Mouse (Mus musculus): Measurements from ENCODE around the gene Bhmt. TPM values are rescaled to one million over a fixed set of nuclear protein-coding genes. Genes with fewer than 3 reads are reported as not detected.

The Bhmt gene
- polyA plus RNA-seq (2015; fragmentation: Nextera tagmentation; extraction: Ambion mirVana), result 0.87 and 1.2 TPM in 2 replicates

GRCm38 (mm10) chr13:93637282-93638245, at the start of gene Bhmt:
Gene Bhmt (minus strand): TSS chr13:93637961.

GRCm38 (mm10) chr13:93674131-93674561, 36.4 kb upstream of the Bhmt start, which contains the start of the genes Bhmt2 and Dmgdh:
Gene Bhmt2 (minus strand): TSS chr13:93674302.
Gene Dmgdh (plus strand): TSS chr13:93674433.

Other genes starting within 250 kb of the Bhmt start
- gene Jmy, start 138.2 kb downstream of the Bhmt start, polyA plus RNA-seq (2015; fragmentation: Nextera tagmentation; extraction: Ambion mirVana), result 4.4 and 5.0 TPM in 2 replicates
- 0.13 and 0.15 TPM in 2 replicates for gene Bhmt2, start 36.3 kb upstream of the Bhmt start, polyA plus RNA-seq (2015; fragmentation: Nextera tagmentation; extraction: Ambion mirVana)
- gene Dmgdh, start 36.5 kb upstream of the Bhmt start, polyA plus RNA-seq (2015; fragmentation: Nextera tagmentation; extraction: Ambion mirVana), result 0.07 TPM in 1 of 2 replicates, not detected in the other
- 6.4 and 6.8 TPM in 2 replicates for gene Arsb, start 133.7 kb upstream of the Bhmt start, polyA plus RNA-seq (2015; fragmentation: Nextera tagmentation; extraction: Ambion mirVana)

Data from skeletal muscle tissue, postnatal 0 days (tissue).